Mouse (Mus musculus): ENCODE results near the gene Cdh23.
"Not testable (repeated sequence)": the region's sequence is repeated elsewhere in the genome, so short reads cannot be mapped to it uniquely, and the experiment has no call there.

The Cdh23 gene

GRCm38 (mm10) chr10:60696390-60696789 lies at the start of gene Cdh23:
Gene Cdh23, minus strand, starts transcription at chr10:60696490.
- no peak for DNase-seq (ENCODE audit: low read depth, low spot score)
- Histone ChIP-seq H3K36me3 (ENCODE audit: control insufficient read depth, insufficient read depth, low read length, poor library complexity, severe bottlenecking) (no peaks in the 10 kb centered on the region), H3K27me3 (ENCODE audit: control insufficient read depth, insufficient read depth, low read length, poor library complexity, severe bottlenecking) (no peaks in the 10 kb centered on the region)

DNA sequence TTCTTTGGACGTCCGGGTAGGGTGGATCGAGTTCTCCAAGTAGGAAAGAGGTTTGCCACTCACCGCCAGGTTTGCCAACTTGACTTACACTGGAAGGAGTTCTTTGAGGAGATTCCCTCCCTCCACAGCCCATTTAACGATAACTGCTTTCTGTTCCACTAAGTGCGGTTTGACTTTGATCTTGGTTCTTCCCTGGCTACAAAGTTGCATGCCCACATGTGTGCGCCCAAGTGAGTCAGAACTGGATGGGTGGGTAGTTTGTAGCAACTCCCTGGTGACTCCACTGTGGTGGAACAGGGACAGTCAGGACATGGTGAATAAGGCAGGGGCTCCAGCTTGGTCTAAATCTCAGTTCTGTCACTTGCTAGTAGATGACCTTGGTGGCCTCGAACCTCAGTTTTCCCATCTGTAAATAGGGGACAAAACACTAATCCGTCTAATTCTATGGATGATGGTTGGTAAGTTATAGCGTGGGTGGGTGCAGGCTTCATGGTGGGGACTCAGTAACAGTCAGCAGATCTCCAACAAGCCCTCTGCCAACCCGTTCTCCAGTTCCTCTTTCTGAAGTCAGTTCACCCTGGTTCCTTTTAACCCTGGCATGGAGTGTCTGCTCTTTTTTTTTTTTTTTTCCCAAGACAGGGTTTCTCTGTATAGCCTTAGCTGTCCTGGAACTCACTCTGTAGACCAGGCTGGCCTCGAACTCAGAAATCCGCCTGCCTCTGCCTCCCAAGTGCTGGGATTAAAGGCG lies 48.4 kb upstream of the Cdh23 start:
- DNase-seq (ENCODE audit: low read depth, low spot score): peak; percentile 74

DNA sequence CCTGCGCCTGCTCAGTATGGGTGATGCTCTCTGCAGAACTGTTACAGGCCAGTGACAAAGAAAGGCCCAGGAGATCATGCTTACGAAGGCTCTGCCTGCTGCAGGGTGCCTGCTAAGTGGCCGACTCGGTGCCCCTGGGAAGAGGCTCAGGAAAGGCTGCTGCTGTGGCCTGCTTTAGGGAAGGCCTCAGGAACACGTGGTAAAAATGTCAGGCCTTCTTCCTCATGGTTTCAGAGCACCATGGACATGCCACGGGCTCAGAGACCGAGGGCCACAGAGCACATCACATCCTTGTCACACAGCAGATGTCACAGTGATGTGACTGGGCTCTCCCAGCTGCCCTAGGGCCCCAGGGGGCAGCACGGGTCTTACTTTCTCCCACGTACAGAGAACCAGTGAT lies 47.4 kb upstream of the Cdh23 start:
- Histone ChIP-seq H3K36me3 (ENCODE audit: control insufficient read depth, insufficient read depth, low read length, poor library complexity, severe bottlenecking) (no peaks in the 10 kb centered on the region), H3K27me3 (ENCODE audit: control insufficient read depth, insufficient read depth, low read length, poor library complexity, severe bottlenecking) (no peaks in the 10 kb centered on the region)
- DNase-seq (ENCODE audit: low read depth, low spot score): no peak

More for the DNA sequence above, 48.4 kb upstream of the Cdh23 start:
- Histone ChIP-seq H3K36me3 (ENCODE audit: control insufficient read depth, insufficient read depth, low read length, poor library complexity, severe bottlenecking) (no peaks in the 10 kb centered on the region; the same call in 1 of the 2 replicates), H3K27me3 (ENCODE audit: control insufficient read depth, insufficient read depth, low read length, poor library complexity, severe bottlenecking) (no peaks in the 10 kb centered on the region)

GRCm38 (mm10) chr10:60742942-60743341 lies 46.7 kb upstream of the Cdh23 start:
- Histone ChIP-seq H3K27me3 (ENCODE audit: control insufficient read depth, insufficient read depth, low read length, poor library complexity, severe bottlenecking) (no peaks in the 10 kb centered on the region), H3K36me3 (ENCODE audit: control insufficient read depth, insufficient read depth, low read length, poor library complexity, severe bottlenecking) (no peaks in the 10 kb centered on the region)
- no peak for DNase-seq (ENCODE audit: low read depth, low spot score)

- not testable (repeated sequence) for H3K36me3 ChIP-seq (ENCODE audit: control insufficient read depth, insufficient read depth, low read length, poor library complexity, severe bottlenecking); DNase-seq (ENCODE audit: low read depth, low spot score); H3K27me3 ChIP-seq (ENCODE audit: control insufficient read depth, insufficient read depth, low read length, poor library complexity, severe bottlenecking)
These were observed 46.0 kb upstream of the Cdh23 start for GRCm38 (mm10) chr10:60742296-60742695.

DNA sequence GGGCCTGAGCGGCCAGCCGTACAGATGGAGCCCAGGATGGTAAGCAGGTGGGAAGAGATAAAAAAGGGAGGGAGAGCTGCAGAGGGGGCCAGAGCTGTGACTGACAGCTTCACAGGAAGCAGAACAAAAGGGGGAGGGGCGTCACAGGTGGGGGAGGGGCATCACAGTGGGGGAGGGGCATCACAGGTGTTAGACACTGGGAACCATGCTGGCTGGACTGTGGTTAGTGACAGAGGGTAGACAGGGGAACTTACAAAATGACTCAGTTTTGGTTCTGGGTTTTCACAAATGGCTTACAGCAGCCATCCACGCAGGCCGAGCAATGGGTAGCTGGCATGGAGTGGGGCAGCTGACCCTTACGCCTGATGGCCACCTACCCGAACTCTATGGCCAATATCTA lies 45.1 kb upstream of the Cdh23 start:
- Histone ChIP-seq H3K36me3 (ENCODE audit: control insufficient read depth, insufficient read depth, low read length, poor library complexity, severe bottlenecking) (no peaks in the 10 kb centered on the region), H3K27me3 (ENCODE audit: control insufficient read depth, insufficient read depth, low read length, poor library complexity, severe bottlenecking) (no peaks in the 10 kb centered on the region)
- peak; percentile 73 for DNase-seq (ENCODE audit: low read depth, low spot score)

DNA sequence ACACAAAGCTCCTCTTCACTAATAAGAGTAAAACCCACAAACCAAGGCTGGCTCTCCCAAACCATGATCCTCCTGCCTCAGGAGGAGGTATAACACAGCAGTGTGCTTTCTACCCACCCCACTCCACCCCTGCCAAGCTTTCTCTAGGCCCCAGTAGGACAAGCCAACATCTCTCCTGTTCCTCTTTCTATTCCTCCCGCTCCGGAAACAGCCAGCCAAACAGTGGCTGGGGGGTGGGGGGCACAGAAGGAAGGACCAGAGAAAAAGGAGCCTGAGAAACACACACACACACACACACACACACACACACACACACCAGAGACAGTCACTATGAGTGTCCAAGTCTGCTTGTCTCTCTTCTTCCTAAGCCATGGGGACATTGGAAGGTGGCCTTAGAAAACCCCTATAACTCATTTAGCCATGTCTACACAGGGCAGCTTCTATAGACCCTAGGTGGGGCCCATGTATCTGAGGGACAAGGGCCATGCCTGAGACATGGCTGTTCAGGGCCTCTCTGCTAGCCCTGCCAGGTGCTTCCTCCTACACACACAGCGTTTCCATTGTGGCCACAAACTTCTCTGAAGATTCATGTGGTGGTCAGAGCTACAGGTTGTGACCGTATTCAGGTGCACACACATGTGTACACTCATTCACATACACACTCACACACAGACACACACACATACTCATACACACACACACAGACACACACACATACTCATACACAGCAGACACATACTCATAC lies 43.5 kb upstream of the Cdh23 start:
- peak; percentile 55 for DNase-seq (ENCODE audit: low read depth, low spot score)
- Histone ChIP-seq H3K27me3 (ENCODE audit: control insufficient read depth, insufficient read depth, low read length, poor library complexity, severe bottlenecking) (no peaks in the 10 kb centered on the region), H3K36me3 (ENCODE audit: control insufficient read depth, insufficient read depth, low read length, poor library complexity, severe bottlenecking) (no peaks in the 10 kb centered on the region)

- no peaks in the 10 kb centered on the region for H3K27me3 ChIP-seq (ENCODE audit: control insufficient read depth, insufficient read depth, low read length, poor library complexity, severe bottlenecking)
- peak; percentile 46 for DNase-seq (ENCODE audit: low read depth, low spot score)
These were observed 41.8 kb upstream of the Cdh23 start for GRCm38 (mm10) chr10:60737886-60738640.

DNA sequence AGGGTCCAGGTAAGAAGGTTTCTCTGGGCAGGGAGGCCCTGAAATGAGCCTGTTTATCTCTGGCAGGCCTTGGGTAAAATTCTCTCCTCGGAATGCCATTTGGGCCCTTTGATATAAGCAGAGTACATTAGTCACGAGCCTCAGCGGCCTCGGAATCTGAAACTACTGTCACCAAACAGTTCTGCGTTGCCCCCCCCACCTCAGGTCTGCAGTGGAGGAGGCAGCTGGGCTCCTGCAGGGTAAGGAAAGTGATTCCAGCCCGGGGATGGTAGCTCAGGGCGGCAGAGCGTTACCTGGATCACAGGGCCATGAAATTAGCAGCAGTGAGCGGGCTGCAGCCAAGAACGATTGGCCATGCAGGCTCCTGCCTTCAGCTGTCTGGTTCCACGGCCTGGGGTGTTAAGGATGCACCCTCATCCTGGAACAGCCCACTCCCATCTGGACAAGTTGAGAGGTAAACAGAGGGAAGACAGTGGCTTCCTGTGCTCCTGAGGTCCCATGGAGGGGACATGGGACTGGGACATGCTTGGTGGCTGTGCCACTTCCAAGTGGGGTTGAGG lies 41.0 kb upstream of the Cdh23 start:
- DNase-seq (ENCODE audit: low read depth, low spot score): no peak
- no peaks in the 10 kb centered on the region for H3K27me3 ChIP-seq (ENCODE audit: control insufficient read depth, insufficient read depth, low read length, poor library complexity, severe bottlenecking)
- no peaks in the 10 kb centered on the region; the same call in 1 of the 2 replicates for H3K36me3 ChIP-seq (ENCODE audit: control insufficient read depth, insufficient read depth, low read length, poor library complexity, severe bottlenecking)

More at GRCm38 (mm10) chr10:60737886-60738640, 41.8 kb upstream of the Cdh23 start:
- H3K36me3 ChIP-seq (ENCODE audit: control insufficient read depth, insufficient read depth, low read length, poor library complexity, severe bottlenecking): no peaks in the 10 kb centered on the region

- DNase-seq (ENCODE audit: low read depth, low spot score): no peak
- Histone ChIP-seq H3K36me3 (ENCODE audit: control insufficient read depth, insufficient read depth, low read length, poor library complexity, severe bottlenecking) (no peaks in the 10 kb centered on the region; the same call in 1 of the 2 replicates), H3K27me3 (ENCODE audit: control insufficient read depth, insufficient read depth, low read length, poor library complexity, severe bottlenecking) (no peaks in the 10 kb centered on the region)
These were observed 39.4 kb upstream of the Cdh23 start for GRCm38 (mm10) chr10:60735737-60736136.

GRCm38 (mm10) chr10:60733471-60733870 lies 37.2 kb upstream of the Cdh23 start:
- no peak for DNase-seq (ENCODE audit: low read depth, low spot score)

GRCm38 (mm10) chr10:60732397-60732861 lies 36.1 kb upstream of the Cdh23 start:
- no peak for DNase-seq (ENCODE audit: low read depth, low spot score)
- no peaks in the 10 kb centered on the region for H3K27me3 ChIP-seq (ENCODE audit: control insufficient read depth, insufficient read depth, low read length, poor library complexity, severe bottlenecking)
- no peaks in the 10 kb centered on the region; the same call in none of the 2 replicates for H3K36me3 ChIP-seq (ENCODE audit: control insufficient read depth, insufficient read depth, low read length, poor library complexity, severe bottlenecking)

More at GRCm38 (mm10) chr10:60733471-60733870, 37.2 kb upstream of the Cdh23 start:
- H3K27me3 ChIP-seq (ENCODE audit: control insufficient read depth, insufficient read depth, low read length, poor library complexity, severe bottlenecking): no peaks in the 10 kb centered on the region
- H3K36me3 ChIP-seq (ENCODE audit: control insufficient read depth, insufficient read depth, low read length, poor library complexity, severe bottlenecking): no peaks in the 10 kb centered on the region; the same call in none of the 2 replicates

DNA sequence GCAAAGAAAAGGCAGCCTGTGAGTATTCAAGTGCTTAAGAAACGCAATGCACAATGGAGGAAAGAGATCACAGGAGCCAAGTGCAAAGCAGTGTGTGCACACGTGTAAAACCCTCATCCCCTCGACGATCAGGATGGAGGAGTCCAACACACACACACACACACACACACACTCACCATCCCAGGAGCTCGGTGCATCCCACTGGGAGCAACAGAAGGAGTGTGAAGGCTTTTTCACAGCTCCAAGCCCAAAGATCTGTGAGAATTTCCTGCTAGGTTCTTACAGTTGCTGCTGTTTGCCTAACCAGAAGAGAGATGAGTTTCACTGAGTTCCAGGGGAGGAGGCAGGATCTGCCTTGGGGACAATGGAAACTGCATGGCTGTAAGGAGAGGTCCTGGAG lies 35.5 kb upstream of the Cdh23 start:
- DNase-seq (ENCODE audit: low read depth, low spot score): no peak
- Histone ChIP-seq H3K36me3 (ENCODE audit: control insufficient read depth, insufficient read depth, low read length, poor library complexity, severe bottlenecking) (no peaks in the 10 kb centered on the region; the same call in none of the 2 replicates), H3K27me3 (ENCODE audit: control insufficient read depth, insufficient read depth, low read length, poor library complexity, severe bottlenecking) (no peaks in the 10 kb centered on the region)

GRCm38 (mm10) chr10:60727301-60727700 lies 31.0 kb upstream of the Cdh23 start:
- Histone ChIP-seq H3K27me3 (ENCODE audit: control insufficient read depth, insufficient read depth, low read length, poor library complexity, severe bottlenecking) (no peaks in the 10 kb centered on the region), H3K36me3 (ENCODE audit: control insufficient read depth, insufficient read depth, low read length, poor library complexity, severe bottlenecking) (no peaks in the 10 kb centered on the region; the same call in none of the 2 replicates)
- DNase-seq (ENCODE audit: low read depth, low spot score): no peak

Data from splenic B cell, adult 2 months (primary cell).